Comparison of ENCODE assay signal across 12 mouse cellular contexts in genomic region chr11:4974376-4975122, GRCm38 (mm10). TPM values are rescaled to one million over a fixed set of nuclear protein-coding genes. Genes with fewer than 3 reads are reported as not detected.
A peak's percentile ranks its signal among the peaks of the same experiment; 100 is the strongest.
DNase-seq lines count a peak whose midpoint lies in the region; ATAC-seq and TF ChIP-seq lines count a peak whose summit lies in the region.
"Had no signal": no experiment of that assay in that cellular context is flagged by ENCODE, and none has a peak within 500 bp of the region (broad histone marks: within the 10 kb centered on the region; RNA-seq: fewer than 3 reads in every experiment).

No protein-coding gene starts in this region.

- peak overlapping the region; percentile 65 to 69 for H3K27ac ChIP-seq in heart, embryonic 14.5 days (replicated peaks in 1 of 2; ENCODE audit: control insufficient read depth in 1 of 2, insufficient read depth in 1 of 2, low read depth in 2 of 2, low read length in 2 of 2)
- H3K27ac ChIP-seq in kidney, adult 2 months (ENCODE audit: insufficient read depth, low read depth, low read length), result peak overlapping the region; percentile 53
- H3K27ac ChIP-seq in liver, embryonic 16.5 days (ENCODE audit: low read length), result peak overlapping the region; percentile 43; the same call in 1 of the 2 replicates
- no peak overlapping the region for H3K27ac ChIP-seq in forebrain, embryonic 12.5 days
- H3K27ac ChIP-seq: midbrain, embryonic 13.5 days; stomach, embryonic 15.5 days had no signal

- H3K4me1 ChIP-seq in heart, embryonic 14.5 days (ENCODE audit: control insufficient read depth in 2 of 2, insufficient read depth in 2 of 2, low read length in 2 of 2), result peaks cover 0 to 5% of the 10 kb centered on the region in 2 experiments; a peak in 2 of 4 replicates
- H3K4me1 ChIP-seq in kidney, adult 2 months (ENCODE audit: control insufficient read depth, insufficient read depth, low read length), result no peaks in the 10 kb centered on the region
- peaks cover 5% of the 10 kb centered on the region; the same call in 1 of the 2 replicates for H3K4me1 ChIP-seq in liver, embryonic 16.5 days (ENCODE audit: control insufficient read depth, low read depth, low read length)
- 0 out of 2 replicates have a peak, but pooled peaks cover 3% of the 10 kb centered on the region for H3K4me1 ChIP-seq in forebrain, embryonic 12.5 days
- H3K4me1 ChIP-seq: midbrain, embryonic 13.5 days; stomach, embryonic 15.5 days had no signal

- no peak overlapping the region for H3K4me2 ChIP-seq in heart, embryonic 14.5 days (ENCODE audit: low read length)
- H3K4me2 ChIP-seq in liver, embryonic 16.5 days (ENCODE audit: low read depth, low read length), result no peak overlapping the region
- no peak overlapping the region for H3K4me2 ChIP-seq in forebrain, embryonic 12.5 days

- no peaks in the 10 kb centered on the region for H3K9me3 ChIP-seq in heart, embryonic 14.5 days (ENCODE audit: control insufficient read depth, low read length)
- H3K9me3 ChIP-seq in liver, embryonic 16.5 days (replicated peaks; ENCODE audit: control insufficient read depth, low read length), result no peaks in the 10 kb centered on the region
- no peaks in the 10 kb centered on the region for H3K9me3 ChIP-seq in forebrain, embryonic 12.5 days
- H3K9me3 ChIP-seq: midbrain, embryonic 13.5 days; stomach, embryonic 15.5 days had no signal

- H3K9ac ChIP-seq in heart, embryonic 14.5 days (ENCODE audit: low read length), result no peak overlapping the region
- H3K9ac ChIP-seq in liver, embryonic 16.5 days (ENCODE audit: low read depth, low read length), result no peak overlapping the region
- H3K9ac ChIP-seq in forebrain, embryonic 12.5 days, result no peak overlapping the region
- H3K9ac ChIP-seq: midbrain, embryonic 13.5 days; stomach, embryonic 15.5 days had no signal

- DNase-seq in heart, adult 9 months (ENCODE audit: low spot score in 2 of 2), result no peak
- DNase-seq in kidney, adult 2 months, result peak; percentile 78
- DNase-seq in thymus, postnatal 4 days, result no peak
- no peak for DNase-seq in frontal cortex, adult 2 months (ENCODE audit: extremely low spot score in 1 of 2, low spot score in 1 of 2)
- DNase-seq: cerebellum, adult 8-10 months; gastrocnemius, postnatal 36 days had no signal

- no peak for TF ChIP-seq POLR2A in kidney, adult 2 months (IDR thresholded peaks at IDR 0.05; ENCODE audit: low read depth, low read length)

- no peaks in the 10 kb centered on the region for H3K27me3 ChIP-seq in heart, embryonic 14.5 days (ENCODE audit: control insufficient read depth, insufficient read depth, low read length)
- H3K27me3 ChIP-seq in kidney, adult 2 months (replicated peaks; ENCODE audit: control insufficient read depth, insufficient read depth, low read length), result no peaks in the 10 kb centered on the region
- H3K27me3 ChIP-seq in liver, embryonic 16.5 days (ENCODE audit: control insufficient read depth, insufficient read depth, low read depth, low read length), result no peaks in the 10 kb centered on the region
- H3K27me3 ChIP-seq in forebrain, embryonic 12.5 days, result no peaks in the 10 kb centered on the region
- H3K27me3 ChIP-seq: stomach, embryonic 15.5 days had no signal

- H3K4me3 ChIP-seq in heart, embryonic 14.5 days (ENCODE audit: control insufficient read depth in 1 of 2, insufficient read depth in 1 of 2, low read depth in 1 of 2, low read length in 2 of 2), result no peak overlapping the region
- H3K4me3 ChIP-seq in kidney, adult 2 months (ENCODE audit: insufficient read depth, low read depth, low read length), result no peak overlapping the region
- H3K4me3 ChIP-seq in liver, embryonic 16.5 days (ENCODE audit: low read depth, low read length), result no peak overlapping the region
- H3K4me3 ChIP-seq in forebrain, embryonic 12.5 days (replicated peaks), result no peak overlapping the region
- H3K4me3 ChIP-seq: midbrain, embryonic 13.5 days; stomach, embryonic 15.5 days had no signal

- H3K36me3 ChIP-seq in heart, embryonic 14.5 days (ENCODE audit: control insufficient read depth, insufficient read depth, low read length), result no peaks in the 10 kb centered on the region
- H3K36me3 ChIP-seq in kidney, adult 2 months (ENCODE audit: control insufficient read depth, insufficient read depth, low read length), result no peaks in the 10 kb centered on the region
- H3K36me3 ChIP-seq in liver, embryonic 16.5 days (ENCODE audit: control insufficient read depth, insufficient read depth), result no peaks in the 10 kb centered on the region
- no peaks in the 10 kb centered on the region for H3K36me3 ChIP-seq in forebrain, embryonic 12.5 days (replicated peaks)
- H3K36me3 ChIP-seq: midbrain, embryonic 13.5 days; stomach, embryonic 15.5 days had no signal

- no peak for TF ChIP-seq CTCF in kidney, adult 2 months (conservative IDR thresholded peaks at IDR 0.05; ENCODE audit: insufficient read depth, insufficient read length, low read depth, low read length)

- ATAC-seq in heart, embryonic 14.5 days (ENCODE audit: insufficient number of reproducible peaks, insufficient read depth, low FRiP score, low read depth), result no peak
- ATAC-seq in liver, embryonic 16.5 days (ENCODE audit: low read depth), result peak; percentile 48
- ATAC-seq in megakaryocyte-erythroid progenitor cell, adult 5-6 weeks (replicated peaks; ENCODE audit: low FRiP score, low TSS enrichment, poor library complexity, severe bottlenecking), result 0 out of 2 replicates have a peak, but pooled peaks have one; percentile 3
- ATAC-seq in forebrain, embryonic 12.5 days (ENCODE audit: low FRiP score), result no peak

- 59% methylated on average over 11 of the region's 11 CpGs for WGBS in heart, embryonic 14.5 days
- WGBS in kidney, adult 2 months, result 66% methylated on average over 11 of the region's 11 CpGs
- WGBS in liver, embryonic 16.5 days (ENCODE audit: insufficient replicate concordance), result 38% methylated on average over 11 of the region's 11 CpGs
- WGBS in forebrain, embryonic 12.5 days, result 85% methylated on average over 11 of the region's 11 CpGs

RNA-seq across cellular contexts. Expression of gene Ap1b1, which starts 12.1 kb away (rescaled TPM):
- 40.7 and 45.0 TPM in 2 replicates for polyA plus RNA-seq in heart, embryonic 14.5 days (2014; fragmentation: Nextera tagmentation; extraction: Ambion mirVana)
- 110 and 123 TPM in 2 replicates for polyA plus RNA-seq in kidney, adult 2 months (2012; rRNA removed)
- polyA plus RNA-seq in liver, embryonic 16.5 days (2015; fragmentation: Nextera tagmentation; extraction: Ambion mirVana), result 78.9 and 81.7 TPM in 2 replicates
- 136 and 160 TPM in 2 replicates for total RNA-seq in megakaryocyte-erythroid progenitor cell, adult 5-6 weeks (2014; fragmentation: Nextera tagmentation)
- 116 and 165 TPM in 2 replicates for total RNA-seq in megakaryocyte-erythroid progenitor cell, adult 5-6 weeks (2017)
- polyA plus RNA-seq in frontal cortex, adult 2 months (2012; rRNA removed), result 150 and 165 TPM in 2 replicates
- 67.9 and 76.7 TPM in 2 replicates for polyA plus RNA-seq in forebrain, embryonic 12.5 days (2016; fragmentation: Nextera tagmentation; extraction: Ambion mirVana)

RNA-seq across cellular contexts. Expression of gene Nefh, which starts 26.7 kb away (rescaled TPM):
- 0.20 and 0.35 TPM in 2 replicates for polyA plus RNA-seq in heart, embryonic 14.5 days (2014; fragmentation: Nextera tagmentation; extraction: Ambion mirVana)
- 0.05 and 0.30 TPM in 2 replicates for polyA plus RNA-seq in kidney, adult 2 months (2012; rRNA removed)
- polyA plus RNA-seq in liver, embryonic 16.5 days (2015; fragmentation: Nextera tagmentation; extraction: Ambion mirVana), result 0.11 and 0.14 TPM in 2 replicates
- total RNA-seq in megakaryocyte-erythroid progenitor cell, adult 5-6 weeks (2014; fragmentation: Nextera tagmentation), result 21.1 and 23.4 TPM in 2 replicates
- 30.0 and 43.5 TPM in 2 replicates for total RNA-seq in megakaryocyte-erythroid progenitor cell, adult 5-6 weeks (2017)
- polyA plus RNA-seq in frontal cortex, adult 2 months (2012; rRNA removed), result 23.7 and 28.0 TPM in 2 replicates
- polyA plus RNA-seq in forebrain, embryonic 12.5 days (2016; fragmentation: Nextera tagmentation; extraction: Ambion mirVana), result 0.36 and 0.47 TPM in 2 replicates

Comparison
In these comparisons a context has a peak if more than half of its experiments do, and no peak if none do; other contexts are left out.
1. ATAC-seq: peak in liver, embryonic 16.5 days (single experiment) and megakaryocyte-erythroid progenitor cell, adult 5-6 weeks (single experiment); none in heart, embryonic 14.5 days (single experiment) and forebrain, embryonic 12.5 days (single experiment).
2. RNA of gene Nefh, which starts 26.7 kb away (polyA plus RNA-seq): 23.7 to 28.0 TPM in frontal cortex, adult 2 months; 0.36 to 0.47 TPM in forebrain, embryonic 12.5 days, 0.05 to 0.30 TPM in kidney, adult 2 months, 0.20 to 0.35 TPM in heart, embryonic 14.5 days and 0.11 to 0.14 TPM in liver, embryonic 16.5 days; every median in the first group is over 10 times any median in the second.